Mouse (Mus musculus): ENCODE measurements around the gene Eif2s2. TPM values are rescaled to one million over a fixed set of nuclear protein-coding genes. Genes with fewer than 3 reads are reported as not detected.

Gene Eif2s2
- 48.7 TPM for polyA plus RNA-seq (2014; fragmentation: Illumina TruSeq; extraction: RNeasy Lipid Tissue Mini Kit (QIAGEN cat#74804); ENCODE audit: insufficient read depth, low read depth, low replicate concordance)

DNA sequence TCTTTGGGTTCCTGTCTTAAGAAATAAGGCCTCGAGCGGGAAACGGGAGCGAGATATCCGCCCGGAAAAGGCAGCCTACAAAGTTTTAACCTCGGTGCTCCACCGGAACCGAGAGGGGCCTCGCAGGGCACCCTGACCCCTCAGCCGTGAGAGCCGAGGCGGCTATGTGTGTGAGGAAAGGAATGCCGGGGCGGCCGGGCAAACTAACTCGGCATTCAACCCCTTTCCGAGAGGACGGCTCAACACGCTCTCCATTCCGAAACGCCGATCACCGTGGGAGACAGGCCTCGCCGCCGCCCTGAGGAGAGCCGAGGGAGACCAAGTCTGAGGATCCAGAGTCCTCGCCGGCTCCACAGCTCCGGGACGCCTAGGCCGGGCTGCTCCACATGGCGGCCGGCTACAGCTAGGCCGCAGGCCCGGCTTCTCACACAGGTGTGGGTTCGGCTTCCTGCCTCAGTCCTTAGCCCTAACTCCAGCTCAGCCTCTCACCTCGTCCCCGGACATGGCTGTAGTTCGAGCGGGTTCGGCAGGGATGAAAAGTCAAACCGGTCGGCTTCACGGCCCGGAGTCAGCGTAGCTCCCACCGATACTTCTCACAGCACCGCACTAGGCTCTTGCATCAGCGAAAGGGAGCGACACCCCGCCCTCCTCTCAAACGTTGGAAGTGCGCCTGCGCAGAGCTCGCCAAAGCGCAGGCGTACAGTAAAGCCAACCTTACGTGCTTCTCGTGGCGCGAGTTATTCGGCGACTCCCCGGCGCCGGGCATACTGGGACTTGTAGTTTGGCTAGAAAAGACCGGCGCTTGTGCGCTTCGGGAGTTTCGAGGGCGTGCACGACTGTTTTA, at the start of gene Eif2s2:
Gene Eif2s2, minus strand, starts transcription at position 735 of the 844 bp plus-strand sequence.

Other genes starting within 250 kb of the Eif2s2 start
- 183 TPM for gene Chmp4b, start 241.2 kb downstream of the Eif2s2 start, polyA plus RNA-seq (2014; fragmentation: Illumina TruSeq; extraction: RNeasy Lipid Tissue Mini Kit (QIAGEN cat#74804); ENCODE audit: insufficient read depth, low read depth, low replicate concordance)
- not detected for gene Gm14214, start 122.9 kb downstream of the Eif2s2 start, polyA plus RNA-seq (2014; fragmentation: Illumina TruSeq; extraction: RNeasy Lipid Tissue Mini Kit (QIAGEN cat#74804); ENCODE audit: insufficient read depth, low read depth, low replicate concordance)
- gene Raly, start 101.8 kb downstream of the Eif2s2 start, polyA plus RNA-seq (2014; fragmentation: Illumina TruSeq; extraction: RNeasy Lipid Tissue Mini Kit (QIAGEN cat#74804); ENCODE audit: insufficient read depth, low read depth, low replicate concordance), result 144 TPM
- gene a, start 101.5 kb downstream of the Eif2s2 start, polyA plus RNA-seq (2014; fragmentation: Illumina TruSeq; extraction: RNeasy Lipid Tissue Mini Kit (QIAGEN cat#74804); ENCODE audit: insufficient read depth, low read depth, low replicate concordance), result not detected
- gene Gm14226, start 125.3 kb upstream of the Eif2s2 start, polyA plus RNA-seq (2014; fragmentation: Illumina TruSeq; extraction: RNeasy Lipid Tissue Mini Kit (QIAGEN cat#74804); ENCODE audit: insufficient read depth, low read depth, low replicate concordance), result 0.07 TPM
- 20.8 TPM for gene Ahcy, start 181.6 kb upstream of the Eif2s2 start, polyA plus RNA-seq (2014; fragmentation: Illumina TruSeq; extraction: RNeasy Lipid Tissue Mini Kit (QIAGEN cat#74804); ENCODE audit: insufficient read depth, low read depth, low replicate concordance)
- gene Itch, start 240.6 kb upstream of the Eif2s2 start, polyA plus RNA-seq (2014; fragmentation: Illumina TruSeq; extraction: RNeasy Lipid Tissue Mini Kit (QIAGEN cat#74804); ENCODE audit: insufficient read depth, low read depth, low replicate concordance), result 15.8 TPM

Data from lung, adult 10 weeks (tissue).